ENCODE assay signal across 8 mouse cellular contexts in the genomic region with DNA sequence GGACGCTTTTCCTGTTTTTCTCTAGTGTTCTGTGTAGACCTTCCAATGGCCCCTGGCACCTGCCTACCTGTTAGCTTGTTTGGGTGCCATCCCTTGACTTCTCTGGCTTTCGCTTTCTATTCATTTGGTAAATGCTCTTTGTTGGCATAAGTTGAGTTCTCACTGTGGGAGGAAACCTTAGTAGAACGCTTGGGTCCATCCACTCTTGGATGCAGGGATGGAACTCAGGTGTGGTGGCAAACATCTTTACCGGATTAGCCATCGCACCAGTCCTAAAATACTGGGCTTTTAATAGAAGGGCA. TPM values are rescaled to one million over a fixed set of nuclear protein-coding genes. Genes with fewer than 3 reads are reported as not detected.
DNase-seq lines count a peak whose midpoint lies in the region; ATAC-seq and TF ChIP-seq lines count a peak whose summit lies in the region.

No protein-coding gene starts in this region.

- intact Hi-C loops in heart, postnatal 14 days (cut with DNase I) = loop anchor here (2.0 to 10.0 kb wide), 2 partner anchors 72 to 1296 kb away; a partner anchor contains a TSS

- peak overlapping the region; percentile 93 for H3K4me3 ChIP-seq in heart, embryonic 13.5 days
- H3K4me3 ChIP-seq in ES-Bruce4 (ENCODE audit: low read depth, low read length) = peak overlapping the region; percentile 98
- peak overlapping the region; percentile 99 for H3K4me3 ChIP-seq in forebrain, embryonic 16.5 days (replicated peaks; ENCODE audit: low read length)
- peak overlapping the region; percentile 99 for H3K4me3 ChIP-seq in macrophage (ENCODE audit: inconsistent target)

- no peaks in the 10 kb centered on the region for H3K9me3 ChIP-seq in heart, embryonic 13.5 days
- H3K9me3 ChIP-seq in ES-Bruce4 (replicated peaks; ENCODE audit: control insufficient read depth, insufficient read depth, low read length, poor library complexity, severe bottlenecking) = no peaks in the 10 kb centered on the region
- H3K9me3 ChIP-seq in forebrain, embryonic 16.5 days (ENCODE audit: control insufficient read depth, low read length) = no peaks in the 10 kb centered on the region

- WGBS in heart, embryonic 13.5 days = 3% methylated on average over 5 of the region's 5 CpGs
- 6% methylated on average over 5 of the region's 5 CpGs for WGBS in forebrain, embryonic 16.5 days
- WGBS in macrophage (ENCODE audit: missing documents) = 0% methylated on average over 5 of the region's 5 CpGs

- H3K27me3 ChIP-seq in heart, embryonic 13.5 days (replicated peaks) = no peaks in the 10 kb centered on the region
- H3K27me3 ChIP-seq in ES-Bruce4 (ENCODE audit: control insufficient read depth, insufficient read depth, low read length, poor library complexity, severe bottlenecking) = no peaks in the 10 kb centered on the region
- H3K27me3 ChIP-seq in forebrain, embryonic 16.5 days (replicated peaks; ENCODE audit: control insufficient read depth, insufficient read depth, low read length) = no peaks in the 10 kb centered on the region

- TF ChIP-seq CTCF in ES-Bruce4 (IDR thresholded peaks at IDR 0.05; ENCODE audit: low read depth, low read length) = no peak

- H3K79me2 ChIP-seq in macrophage (ENCODE audit: inconsistent target) = peaks cover 41% of the 10 kb centered on the region

- peaks cover 28% of the 10 kb centered on the region for H3K36me3 ChIP-seq in heart, embryonic 13.5 days
- H3K36me3 ChIP-seq in ES-Bruce4 (ENCODE audit: control insufficient read depth, insufficient read depth, low read length, poor library complexity, severe bottlenecking) (peaks cover 27% of the 10 kb centered on the region), macrophage (ENCODE audit: inconsistent target) (peaks cover 9% of the 10 kb centered on the region; the same call in 1 of the 2 replicates)
- peaks cover 8% of the 10 kb centered on the region for H3K36me3 ChIP-seq in forebrain, embryonic 16.5 days (ENCODE audit: control insufficient read depth, insufficient read depth)

- H3K4me2 ChIP-seq in heart, embryonic 13.5 days = peak overlapping the region; percentile 82
- peak overlapping the region; percentile 98 for H3K4me2 ChIP-seq in forebrain, embryonic 16.5 days (ENCODE audit: low read length)

- no peak for DNase-seq in heart, postnatal 14 days
- no peak for DNase-seq in right cerebral cortex, postnatal 36 days (ENCODE audit: low spot score in 2 of 2)
- DNase-seq in embryo, embryonic 10.5 days (ENCODE audit: low spot score) = no peak
- no peak for DNase-seq in testis, postnatal 14 days (ENCODE audit: low spot score)

- H3K4me1 ChIP-seq in heart, embryonic 13.5 days = peaks cover 20% of the 10 kb centered on the region
- no peaks in the 10 kb centered on the region for H3K4me1 ChIP-seq in ES-Bruce4 (ENCODE audit: control insufficient read depth, insufficient read depth, low read length)
- peaks cover 17% of the 10 kb centered on the region for H3K4me1 ChIP-seq in forebrain, embryonic 16.5 days (replicated peaks; ENCODE audit: control insufficient read depth, insufficient read depth, low read length)

- TF ChIP-seq EP300 in ES-Bruce4 (IDR thresholded peaks at IDR 0.05; ENCODE audit: insufficient read depth, low read depth, low read length) = no peak

- ATAC-seq in heart, embryonic 13.5 days (ENCODE audit: extremely low read depth, insufficient number of reproducible peaks, low FRiP score, low TSS enrichment) = no peak
- no peak for ATAC-seq in forebrain, embryonic 16.5 days

- no peak overlapping the region for H3K27ac ChIP-seq in heart, embryonic 13.5 days (replicated peaks)
- H3K27ac ChIP-seq in ES-Bruce4 (ENCODE audit: insufficient read depth, low read length) (no peak overlapping the region), macrophage (peak overlapping the region; percentile 62)
- no peak overlapping the region for H3K27ac ChIP-seq in forebrain, embryonic 16.5 days (ENCODE audit: low read length)

- peak overlapping the region; percentile 93 for H3K9ac ChIP-seq in heart, embryonic 13.5 days
- H3K9ac ChIP-seq in ES-Bruce4 (ENCODE audit: low read depth, poor library complexity, severe bottlenecking) = peak overlapping the region; percentile 87
- H3K9ac ChIP-seq in forebrain, embryonic 16.5 days (replicated peaks; ENCODE audit: low read depth, low read length) = peak overlapping the region; percentile 94

- TF ChIP-seq POLR2A in ES-Bruce4 (IDR thresholded peaks at IDR 0.05; ENCODE audit: insufficient read depth, low read length) = no peak

RNA-seq across cellular contexts. Expression of a gene that starts 0.7 kb away (rescaled TPM):
- polyA plus RNA-seq in heart, embryonic 13.5 days (2015; fragmentation: Nextera tagmentation; extraction: Ambion mirVana) = 172 and 189 TPM in 2 replicates
- total RNA-seq in heart, postnatal 14 days (2021) = 10 to 100 TPM; 44.3 to 48.4 TPM
- polyA plus RNA-seq in ES-Bruce4 (2011; ENCODE audit: insufficient read depth, insufficient read length, low read depth, missing spikeins) = 57.9 and 67.8 TPM in 2 replicates
- polyA plus RNA-seq in forebrain, embryonic 16.5 days (2015; fragmentation: Nextera tagmentation; extraction: Ambion mirVana) = 269 and 289 TPM in 2 replicates
- total RNA-seq in macrophage (2018; cell fraction: chromatin; rRNA removed) = 10 to 100 TPM in 23 of 26 experiments, 1 to 10 TPM in 3; 5.1 to 37.2 (median 22.8) TPM
- 10 to 100 TPM; 61.5 to 93.7 (median 75.6) TPM for total RNA-seq in macrophage (2018; cell fraction: cytosol; rRNA removed)
- total RNA-seq in macrophage (2018; cell fraction: nucleus; rRNA removed) = 10 to 100 TPM in 25 of 26 experiments, 1 to 10 TPM in 1; 7.6 to 37.7 (median 23.7) TPM
- polyA plus RNA-seq in macrophage (2018) = 26.4 to 107 TPM (median 93.5 TPM) in 3 replicates

RNA-seq across cellular contexts. Expression of a gene that starts 27.6 kb away (rescaled TPM):
- 64.0 and 66.6 TPM in 2 replicates for polyA plus RNA-seq in heart, embryonic 13.5 days (2015; fragmentation: Nextera tagmentation; extraction: Ambion mirVana)
- 10 to 100 TPM; 68.9 to 75.3 TPM for total RNA-seq in heart, postnatal 14 days (2021)
- polyA plus RNA-seq in ES-Bruce4 (2011; ENCODE audit: insufficient read depth, insufficient read length, low read depth, missing spikeins) = 190 and 201 TPM in 2 replicates
- 35.4 and 41.9 TPM in 2 replicates for polyA plus RNA-seq in forebrain, embryonic 16.5 days (2015; fragmentation: Nextera tagmentation; extraction: Ambion mirVana)
- total RNA-seq in macrophage (2018; cell fraction: chromatin; rRNA removed) = 10 to 100 TPM in 21 of 26 experiments, 1 to 10 TPM in 5; 4.9 to 90.9 (median 22.6) TPM
- 10 to 100 TPM; 24.0 to 42.0 (median 33.1) TPM for total RNA-seq in macrophage (2018; cell fraction: cytosol; rRNA removed)
- 10 to 100 TPM in 23 of 26 experiments, 1 to 10 TPM in 3; 6.3 to 77.4 (median 20.3) TPM for total RNA-seq in macrophage (2018; cell fraction: nucleus; rRNA removed)
- polyA plus RNA-seq in macrophage (2018) = 26.4 to 39.3 TPM (median 31.1 TPM) in 3 replicates
